Mouse (Mus musculus) neural tube, embryonic 13.5 days (tissue): Measurements from ENCODE around the gene Eci3. TPM values are rescaled to one million over a fixed set of nuclear protein-coding genes. Genes with fewer than 3 reads are reported as not detected.

Source experiments
- ATAC-seq: fragments of 200-750 bp; cut with Nextera tagmentation; 2 replicates; pipeline ENCODE4 v1.8.0; 2017; ENCODE audit warnings: low read depth, mild to moderate bottlenecking, moderate TSS enrichment, moderate library complexity
- H3K27ac ChIP-seq: fragments of 300-500 bp; sonication (generic); replicated peaks from 2 replicates; pipeline ENCODE4 v1.5.1; 2015; ENCODE audit warnings: moderate library complexity, mild to moderate bottlenecking, inconsistent platforms
- H3K27me3 ChIP-seq: fragments of 300-500 bp; sonication (generic); 2 replicates; pipeline ENCODE4 v1.6.1; 2015; ENCODE audit warnings: mild to moderate bottlenecking, inconsistent platforms
- H3K36me3 ChIP-seq: fragments of 300-500 bp; sonication (generic); 2 replicates; pipeline ENCODE4 v1.6.1; 2015; ENCODE audit warnings: mild to moderate bottlenecking, inconsistent platforms
- H3K4me1 ChIP-seq: fragments of 300-500 bp; sonication (generic); replicated peaks from 2 replicates; pipeline ENCODE4 v1.6.1; 2015; ENCODE audit warnings: inconsistent platforms
- H3K4me2 ChIP-seq: fragments of 300-500 bp; sonication (generic); 2 replicates; pipeline ENCODE4 v1.6.1; 2015; ENCODE audit warnings: inconsistent platforms, mild to moderate bottlenecking, moderate library complexity
- H3K4me3 ChIP-seq: fragments of 300-500 bp; sonication (generic); 2 replicates; pipeline ENCODE4 v1.5.1; 2015; ENCODE audit warnings: mild to moderate bottlenecking, inconsistent platforms
- H3K9ac ChIP-seq: fragments of 300-500 bp; sonication (generic); 2 replicates; pipeline ENCODE4 v1.6.1; 2015; ENCODE audit warnings: moderate library complexity, mild to moderate bottlenecking, inconsistent platforms
- H3K9me3 ChIP-seq: fragments of 300-500 bp; sonication (generic); 2 replicates; pipeline ENCODE4 v1.6.1; 2016; ENCODE audit warnings: inconsistent platforms
- WGBS: fragments of 180-500 bp; shearing (Covaris S2); methylation state at CpG from one replicate; pipeline ENCODE4 v1.1.7; 2015; 5-methylcytosine and 5-hydroxymethylcytosine counted together
- polyA plus RNA-seq: library from polyadenylated mRNA; unstranded; fragments of >200 nt; fragmentation: Nextera tagmentation; extraction: Ambion mirVana; gene quantifications from 2 replicates; pipeline ENCODE4 v1.2.1, GENCODE M21; 2015

Gene Eci3
- polyA plus RNA-seq, 1 experiment from 2014 or later, result 0.29 TPM

- Histone ChIP-seq H3K27ac (no peak overlapping the region), H3K36me3 (no peaks in the 10 kb centered on the region), H3K27me3 (0 out of 2 replicates have a peak, but pooled peaks cover 3% of the 10 kb centered on the region), H3K9ac (no peak overlapping the region), H3K4me1 (peaks cover 7% of the 10 kb centered on the region), H3K9me3 (no peaks in the 10 kb centered on the region), H3K4me3 (peak overlapping the region; percentile 18), H3K4me2 (peak overlapping the region; percentile 50)
- 38% methylated on average over 37 of the region's 37 CpGs for WGBS
- no peak for ATAC-seq
Measured at GRCm38 (mm10) chr13:34916520-34917167, 47.0 kb downstream of the Eci3 start.

DNA sequence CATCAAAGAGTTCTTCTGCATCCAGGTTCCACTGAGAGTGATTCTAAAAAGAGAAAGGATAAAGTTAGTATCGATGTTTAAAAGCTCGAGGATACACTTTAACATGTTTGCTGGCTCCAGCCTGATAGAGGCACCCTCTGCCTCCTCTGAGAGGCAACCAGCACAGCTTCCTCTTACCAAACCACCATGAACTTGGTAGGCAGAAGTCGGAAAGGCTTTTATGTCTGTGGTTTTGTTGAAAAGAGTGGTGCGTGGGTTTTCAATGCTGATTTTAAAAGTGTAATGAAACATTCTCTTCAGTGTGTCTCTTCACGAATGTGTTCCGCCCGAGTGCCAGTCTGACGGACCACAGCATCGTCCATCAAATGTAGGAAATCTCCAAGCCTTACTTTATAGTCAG lies 49.0 kb downstream of the Eci3 start:
- Histone ChIP-seq H3K36me3 (no peaks in the 10 kb centered on the region), H3K27me3 (0 out of 2 replicates have a peak, but pooled peaks cover 3% of the 10 kb centered on the region), H3K4me3 (no peak overlapping the region), H3K9me3 (no peaks in the 10 kb centered on the region), H3K4me2 (no peak overlapping the region), H3K9ac (no peak overlapping the region), H3K4me1 (peaks cover 7% of the 10 kb centered on the region), H3K27ac (no peak overlapping the region)
- 79% methylated on average over 9 of the region's 9 CpGs for WGBS
- no peak for ATAC-seq

Other genes with a start within 250 kb of the Eci3 start
- not detected in 2 replicates for gene Fam50b, start 229.0 kb downstream of the Eci3 start, polyA plus RNA-seq
- gene Prpf4b, start 88.5 kb downstream of the Eci3 start, polyA plus RNA-seq, result 59.9 and 67.4 TPM in 2 replicates
- gene Fam217a, start 39.5 kb downstream of the Eci3 start, polyA plus RNA-seq, result 0.61 and 0.75 TPM in 2 replicates
- not detected in 2 replicates for gene 4933417A18Rik, start 39.4 kb downstream of the Eci3 start, polyA plus RNA-seq
- 120 and 127 TPM in 2 replicates for gene Eci2, start 63.3 kb upstream of the Eci3 start, polyA plus RNA-seq